Mouse (Mus musculus): Measurements from ENCODE around the gene Phlpp1. TPM values are rescaled to one million over a fixed set of nuclear protein-coding genes. Genes with fewer than 3 reads are reported as not detected.
"Not testable (repeated sequence)": the region's sequence is repeated elsewhere in the genome, so short reads cannot be mapped to it uniquely, and the experiment has no call there.

The Phlpp1 gene
- polyA plus RNA-seq, 1 experiment: 49.8 TPM

DNA sequence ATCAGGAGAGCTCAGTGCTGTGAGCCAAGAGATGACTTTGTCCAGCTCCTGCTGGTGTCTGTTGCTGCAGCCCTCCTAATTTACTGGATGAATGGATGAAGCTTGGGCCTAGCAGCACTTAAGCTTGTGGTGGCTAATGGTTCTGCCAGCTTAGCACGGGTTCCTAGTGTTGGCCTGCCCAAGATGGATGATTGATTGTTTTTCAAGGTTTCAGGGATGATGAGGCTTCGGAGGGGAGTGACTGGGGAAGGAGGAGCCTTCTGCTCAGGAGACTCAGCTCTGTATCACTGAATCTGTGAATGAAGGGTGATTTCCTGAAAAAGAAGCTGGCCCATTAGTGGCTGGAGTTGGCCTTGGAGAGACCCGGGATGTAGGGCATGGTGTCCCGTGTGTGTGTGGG lies 105.7 kb downstream of the Phlpp1 start:
- Histone ChIP-seq H3K27ac (ENCODE audit: insufficient read depth, low read length) (no peak overlapping the region), H3K4me3 (ENCODE audit: insufficient read depth, low read length) (no peak overlapping the region), H3K4me1 (ENCODE audit: control insufficient read depth, insufficient read depth, low read length) (peaks cover 10% of the 10 kb centered on the region)
- TF ChIP-seq POLR2A (IDR thresholded peaks at IDR 0.05; ENCODE audit: extremely low read depth, insufficient read depth, low read length) (no peak), CTCF (IDR thresholded peaks at IDR 0.05; ENCODE audit: extremely low read depth, insufficient read depth, low read length) (no peak)

DNA sequence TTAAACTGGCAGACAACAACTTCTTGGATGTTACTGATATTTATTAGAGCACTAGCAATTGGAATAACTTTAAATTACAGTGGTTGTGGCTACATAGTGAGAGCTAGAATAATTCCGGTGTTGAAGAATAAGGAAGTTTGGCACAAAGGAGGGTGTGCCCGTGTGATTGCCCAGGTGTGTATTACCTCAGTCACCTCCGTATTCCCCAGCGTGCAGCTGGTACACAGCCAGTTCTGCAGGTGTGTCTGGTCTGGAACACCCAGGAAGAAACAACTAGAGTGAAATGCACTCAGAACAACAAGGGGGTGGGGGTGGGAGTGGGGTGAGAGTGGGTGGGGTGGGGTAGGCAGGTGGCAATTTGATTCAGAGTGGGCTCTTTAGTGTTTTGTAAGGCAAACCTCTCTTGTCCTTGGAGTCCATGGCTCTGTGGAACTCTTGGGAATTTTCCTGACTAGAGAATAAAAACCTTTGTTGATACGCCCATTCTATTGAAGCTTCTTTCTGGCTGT lies 107.1 kb downstream of the Phlpp1 start:
- Histone ChIP-seq H3K4me3 (ENCODE audit: insufficient read depth, low read length) (no peak overlapping the region), H3K4me1 (ENCODE audit: control insufficient read depth, insufficient read depth, low read length) (peaks cover 10% of the 10 kb centered on the region), H3K27ac (ENCODE audit: insufficient read depth, low read length) (no peak overlapping the region)
- no peak for TF ChIP-seq CTCF (IDR thresholded peaks at IDR 0.05; ENCODE audit: extremely low read depth, insufficient read depth, low read length)
- no peak for TF ChIP-seq POLR2A (IDR thresholded peaks at IDR 0.05; ENCODE audit: extremely low read depth, insufficient read depth, low read length)

DNA sequence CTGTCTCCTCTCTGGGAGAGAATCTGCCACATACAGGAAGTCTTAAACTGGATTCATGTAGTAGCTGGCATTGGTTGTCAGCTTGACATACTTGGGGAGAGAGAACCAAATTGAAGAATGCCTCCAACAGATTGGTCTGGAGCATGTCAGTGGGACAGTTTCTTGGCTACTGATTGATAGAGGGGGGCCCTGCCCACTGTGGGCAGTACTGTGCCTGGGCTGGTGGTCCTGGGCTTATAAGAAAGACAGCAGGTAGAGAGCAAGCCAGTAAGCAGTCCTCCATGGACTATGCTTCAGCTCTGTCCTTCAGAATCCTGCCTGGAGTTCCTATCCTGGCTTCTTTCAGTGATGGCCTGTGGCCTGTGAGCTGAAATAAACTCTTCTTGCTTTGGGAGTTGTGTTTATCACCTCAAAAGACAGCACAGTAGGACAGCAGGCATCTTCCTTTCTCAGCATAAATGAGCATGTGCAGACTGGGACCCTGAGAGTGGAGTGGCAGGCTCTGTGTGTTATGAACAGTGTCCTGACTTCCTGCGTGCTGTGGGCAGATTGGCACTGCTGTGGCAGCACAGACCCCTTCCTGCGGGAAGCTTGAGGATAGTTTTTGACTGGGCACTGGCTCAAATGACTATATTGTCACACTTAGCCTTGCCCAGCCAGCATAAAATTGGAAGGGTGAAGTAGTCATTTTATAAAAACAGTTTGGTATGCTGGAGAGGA lies 108.0 kb downstream of the Phlpp1 start:
- Histone ChIP-seq H3K4me3 (ENCODE audit: insufficient read depth, low read length) (no peak overlapping the region), H3K27ac (ENCODE audit: insufficient read depth, low read length) (no peak overlapping the region), H3K4me1 (ENCODE audit: control insufficient read depth, insufficient read depth, low read length) (peaks cover 8% of the 10 kb centered on the region)
- TF ChIP-seq POLR2A (IDR thresholded peaks at IDR 0.05; ENCODE audit: extremely low read depth, insufficient read depth, low read length) (no peak), CTCF (IDR thresholded peaks at IDR 0.05; ENCODE audit: extremely low read depth, insufficient read depth, low read length) (no peak)

DNA sequence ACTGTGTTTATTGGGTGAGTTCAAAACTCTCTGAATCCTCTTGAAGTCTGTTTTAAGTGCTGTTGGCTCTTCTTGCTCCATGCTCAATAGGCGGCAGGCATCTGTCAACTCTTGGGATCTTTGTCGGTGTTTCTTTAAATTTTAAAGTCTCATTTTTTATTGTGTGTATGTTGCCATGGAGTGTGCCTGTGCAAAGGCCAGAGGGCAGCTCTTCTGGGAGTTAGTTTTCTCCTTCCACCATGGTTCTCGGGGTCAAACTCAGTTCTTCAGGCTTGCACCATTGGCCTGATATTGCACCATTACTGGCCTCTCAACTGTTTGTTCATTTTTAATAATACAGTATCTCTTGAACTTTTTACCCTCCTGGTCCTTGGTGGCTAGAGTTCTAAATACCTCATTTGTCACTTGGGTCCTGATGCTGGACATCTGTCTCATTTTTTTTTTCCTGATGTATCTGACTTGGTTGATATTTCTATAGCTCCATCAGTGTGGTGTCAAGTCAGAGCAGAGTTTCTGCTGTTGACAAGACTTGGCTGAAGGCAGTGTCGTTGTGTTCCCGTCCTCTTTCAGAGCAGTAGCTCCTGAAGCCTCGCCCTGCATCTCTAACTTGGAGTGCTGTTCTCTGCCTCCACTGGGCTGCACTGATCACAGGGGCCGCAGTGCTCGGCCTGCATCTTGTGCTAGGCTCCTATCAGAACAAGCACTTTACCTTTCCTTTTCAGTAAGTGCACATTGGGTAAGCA lies 108.8 kb downstream of the Phlpp1 start:
- TF ChIP-seq CTCF (IDR thresholded peaks at IDR 0.05; ENCODE audit: extremely low read depth, insufficient read depth, low read length): no peak
- TF ChIP-seq POLR2A (IDR thresholded peaks at IDR 0.05; ENCODE audit: extremely low read depth, insufficient read depth, low read length): no peak
- Histone ChIP-seq H3K27ac (ENCODE audit: insufficient read depth, low read length) (no peak overlapping the region), H3K4me1 (ENCODE audit: control insufficient read depth, insufficient read depth, low read length) (peaks cover 4% of the 10 kb centered on the region), H3K4me3 (ENCODE audit: insufficient read depth, low read length) (no peak overlapping the region)

- TF ChIP-seq CTCF (IDR thresholded peaks at IDR 0.05; ENCODE audit: extremely low read depth, insufficient read depth, low read length) (no peak), POLR2A (IDR thresholded peaks at IDR 0.05; ENCODE audit: extremely low read depth, insufficient read depth, low read length) (no peak)
- Histone ChIP-seq H3K27ac (ENCODE audit: insufficient read depth, low read length) (no peak overlapping the region), H3K4me1 (ENCODE audit: control insufficient read depth, insufficient read depth, low read length) (peaks cover 5% of the 10 kb centered on the region), H3K4me3 (ENCODE audit: insufficient read depth, low read length) (no peak overlapping the region)
Measured at GRCm38 (mm10) chr1:106286815-106287214, 115.3 kb downstream of the Phlpp1 start.

DNA sequence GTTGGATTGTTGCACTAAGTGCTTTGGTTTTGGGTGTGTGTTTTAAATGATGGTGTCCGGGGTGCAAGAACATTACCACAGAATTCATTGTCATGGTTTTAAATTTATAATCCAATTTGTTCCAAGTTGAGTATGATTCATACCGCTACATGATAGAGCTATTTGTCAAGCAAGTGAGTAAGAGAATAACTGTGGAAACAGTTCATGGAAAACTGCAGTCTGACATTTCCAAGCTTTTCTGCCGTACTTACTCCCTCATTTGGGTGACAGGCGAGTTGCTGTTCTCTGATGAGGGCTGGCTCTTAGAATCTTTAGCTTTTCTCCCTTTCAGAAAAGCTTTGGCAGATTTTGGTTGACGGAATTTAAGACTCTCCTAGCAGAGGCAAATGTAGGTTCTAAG lies 117.5 kb downstream of the Phlpp1 start:
- no peak for TF ChIP-seq POLR2A (IDR thresholded peaks at IDR 0.05; ENCODE audit: extremely low read depth, insufficient read depth, low read length)
- no peak for TF ChIP-seq CTCF (IDR thresholded peaks at IDR 0.05; ENCODE audit: extremely low read depth, insufficient read depth, low read length)
- H3K27ac ChIP-seq (ENCODE audit: insufficient read depth, low read length): no peak overlapping the region
- H3K4me3 ChIP-seq (ENCODE audit: insufficient read depth, low read length): no peak overlapping the region
- peaks cover 5% of the 10 kb centered on the region for H3K4me1 ChIP-seq (ENCODE audit: control insufficient read depth, insufficient read depth, low read length)

DNA sequence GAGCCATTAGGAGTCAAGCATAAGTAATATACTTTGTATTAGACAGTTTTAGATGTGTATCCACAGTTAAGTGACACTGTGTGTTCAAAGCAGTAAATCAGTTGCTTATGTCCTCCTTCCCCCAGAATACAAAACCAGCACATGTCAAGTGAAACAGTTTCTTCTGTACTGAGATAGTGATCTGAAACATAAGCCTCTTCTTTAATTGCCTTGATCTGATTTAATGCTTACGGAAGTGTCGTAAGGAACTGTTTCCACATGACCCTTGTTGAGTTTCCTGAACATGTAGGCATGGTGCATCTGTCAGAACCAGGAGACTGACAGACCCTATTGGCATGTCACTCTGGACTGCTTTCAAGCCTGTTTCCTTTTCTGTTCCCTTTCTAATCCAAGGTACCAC lies 118.0 kb downstream of the Phlpp1 start:
- Histone ChIP-seq H3K4me3 (ENCODE audit: insufficient read depth, low read length) (no peak overlapping the region), H3K4me1 (ENCODE audit: control insufficient read depth, insufficient read depth, low read length) (peaks cover 5% of the 10 kb centered on the region), H3K27ac (ENCODE audit: insufficient read depth, low read length) (no peak overlapping the region)
- TF ChIP-seq POLR2A (IDR thresholded peaks at IDR 0.05; ENCODE audit: extremely low read depth, insufficient read depth, low read length) (no peak), CTCF (IDR thresholded peaks at IDR 0.05; ENCODE audit: extremely low read depth, insufficient read depth, low read length) (no peak)

- TF ChIP-seq POLR2A (IDR thresholded peaks at IDR 0.05; ENCODE audit: extremely low read depth, insufficient read depth, low read length) (no peak), CTCF (IDR thresholded peaks at IDR 0.05; ENCODE audit: extremely low read depth, insufficient read depth, low read length) (no peak)
Measured at GRCm38 (mm10) chr1:106309394-106310039, 138.0 kb downstream of the Phlpp1 start.

DNA sequence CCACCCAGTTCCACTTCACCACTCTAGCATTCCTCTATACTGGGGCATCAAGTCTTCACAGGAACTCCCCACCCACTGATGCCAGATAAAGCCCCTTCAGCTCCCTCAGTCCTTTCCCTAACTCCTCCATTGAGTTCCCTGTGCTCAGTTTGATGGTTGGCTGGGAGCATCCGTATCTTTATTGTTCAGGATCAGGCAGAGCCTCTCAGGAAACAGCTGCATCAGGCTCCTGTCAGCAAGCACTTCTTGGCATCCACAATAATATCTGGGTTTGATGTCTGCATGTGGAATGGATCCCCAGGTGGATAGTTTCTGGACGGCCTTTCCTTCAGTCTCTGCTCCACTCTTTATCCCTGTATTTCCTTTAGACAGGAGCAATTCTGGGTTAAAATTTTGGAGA lies 138.7 kb downstream of the Phlpp1 start:
- Histone ChIP-seq H3K4me1 (ENCODE audit: control insufficient read depth, insufficient read depth, low read length) (peaks cover 6% of the 10 kb centered on the region; the same call in 1 of the 2 replicates), H3K27ac (ENCODE audit: insufficient read depth, low read length) (no peak overlapping the region), H3K4me3 (ENCODE audit: insufficient read depth, low read length) (no peak overlapping the region)
- TF ChIP-seq POLR2A (IDR thresholded peaks at IDR 0.05; ENCODE audit: extremely low read depth, insufficient read depth, low read length): no peak
- TF ChIP-seq CTCF (IDR thresholded peaks at IDR 0.05; ENCODE audit: extremely low read depth, insufficient read depth, low read length): no peak

More at GRCm38 (mm10) chr1:106309394-106310039, 138.0 kb downstream of the Phlpp1 start:
- Histone ChIP-seq H3K4me3 (ENCODE audit: insufficient read depth, low read length) (no peak overlapping the region), H3K4me1 (ENCODE audit: control insufficient read depth, insufficient read depth, low read length) (peaks cover 4% of the 10 kb centered on the region; the same call in 1 of the 2 replicates), H3K27ac (ENCODE audit: insufficient read depth, low read length) (no peak overlapping the region)

DNA sequence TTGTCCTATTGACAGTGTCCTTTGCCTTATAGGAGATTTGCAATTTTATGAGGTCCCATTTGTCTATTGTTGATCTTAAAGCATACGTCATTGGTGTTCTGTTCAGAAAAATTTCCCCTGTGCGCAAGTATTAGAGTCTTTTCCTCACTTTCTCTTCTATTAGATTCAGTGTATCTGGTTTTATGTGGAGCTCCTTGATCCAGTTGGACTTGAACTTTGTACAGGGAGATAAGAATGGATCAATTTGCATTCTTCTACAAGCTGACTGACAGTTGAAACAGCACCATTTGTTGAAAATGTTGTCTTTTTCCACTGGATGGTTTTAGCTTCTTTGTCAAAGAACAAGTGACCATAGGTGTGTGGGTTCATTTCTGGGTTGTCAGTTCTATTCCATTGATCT lies 140.3 kb downstream of the Phlpp1 start:
- not testable (repeated sequence) for H3K4me3 ChIP-seq (ENCODE audit: insufficient read depth, low read length); H3K27ac ChIP-seq (ENCODE audit: insufficient read depth, low read length)
- peaks cover 11% of the 10 kb centered on the region for H3K4me1 ChIP-seq (ENCODE audit: control insufficient read depth, insufficient read depth, low read length)

Data from cortical plate, adult 2 months (tissue).